Mouse (Mus musculus): ENCODE data around the gene Pcyt1a.

Gene Pcyt1a

GRCm38 (mm10) chr16:32430474-32431046 is at the start of gene Pcyt1a:
Pcyt1a (plus strand) TSS chr16:32430921.
- peak; percentile 88 to 90 for DNase-seq

GRCm38 (mm10) chr16:32382901-32383300 is 47.8 kb upstream of the Pcyt1a start:
- no peak for DNase-seq

- no peak for DNase-seq
Observed at GRCm38 (mm10) chr16:32384885-32385284, 45.8 kb upstream of the Pcyt1a start.

GRCm38 (mm10) chr16:32386826-32387225 is 43.9 kb upstream of the Pcyt1a start:
- DNase-seq: peak in 1 of 2 experiments; percentile 13

- DNase-seq: no peak
Observed at GRCm38 (mm10) chr16:32389049-32389448, 41.7 kb upstream of the Pcyt1a start.

GRCm38 (mm10) chr16:32389841-32390240 is 40.9 kb upstream of the Pcyt1a start:
- DNase-seq: no peak

GRCm38 (mm10) chr16:32390882-32391281 is 39.8 kb upstream of the Pcyt1a start:
- DNase-seq: no peak

GRCm38 (mm10) chr16:32395679-32396540 is 34.8 kb upstream of the Pcyt1a start:
- no peak for DNase-seq

GRCm38 (mm10) chr16:32396541-32396835 is 34.2 kb upstream of the Pcyt1a start:
- no peak for DNase-seq

GRCm38 (mm10) chr16:32398206-32398605 is 32.5 kb upstream of the Pcyt1a start:
- no peak for DNase-seq

GRCm38 (mm10) chr16:32400267-32400666 is 30.5 kb upstream of the Pcyt1a start, which contains the start of gene Tm4sf19:
Tm4sf19 (plus strand) TSS chr16:32400506.
- DNase-seq: no peak

- no peak for DNase-seq
Observed at GRCm38 (mm10) chr16:32401335-32401965, 29.3 kb upstream of the Pcyt1a start.

GRCm38 (mm10) chr16:32402818-32403217 is 27.9 kb upstream of the Pcyt1a start:
- no peak for DNase-seq

- no peak for DNase-seq
Observed at GRCm38 (mm10) chr16:32405716-32406115, 25.0 kb upstream of the Pcyt1a start.

GRCm38 (mm10) chr16:32406671-32407070 is 24.1 kb upstream of the Pcyt1a start:
- DNase-seq: no peak

GRCm38 (mm10) chr16:32407730-32408129 is 23.0 kb upstream of the Pcyt1a start:
- DNase-seq: no peak

- no peak for DNase-seq
Observed at GRCm38 (mm10) chr16:32417457-32417856, 13.3 kb upstream of the Pcyt1a start.

- DNase-seq: peak; percentile 92 to 95
Observed at GRCm38 (mm10) chr16:32419517-32420483, 10.9 kb upstream of the Pcyt1a start, which contains the start of gene Tctex1d2. Tctex1d2 (plus strand) TSS chr16:32419702.

- DNase-seq: no peak
Observed at GRCm38 (mm10) chr16:32427506-32427905, 3.2 kb upstream of the Pcyt1a start.

- DNase-seq: no peak
Observed at GRCm38 (mm10) chr16:32431047-32431591, 398 bp downstream of the Pcyt1a start.

- no peak for DNase-seq
Observed at GRCm38 (mm10) chr16:32431926-32432325, 1.2 kb downstream of the Pcyt1a start.

- DNase-seq: no peak
Observed at GRCm38 (mm10) chr16:32433138-32433537, 2.4 kb downstream of the Pcyt1a start.
